Mouse (Mus musculus) frontal cortex, postnatal 25 days (tissue): ENCODE measurements around the gene Cryzl2.

Experiments
- DNase-seq, 2 experiments: peaks; one replicate each; pipeline ENCODE4 v3.0.0; 2022; ENCODE audit warnings: low spot score in 2 of 2

The Cryzl2 gene

DNA sequence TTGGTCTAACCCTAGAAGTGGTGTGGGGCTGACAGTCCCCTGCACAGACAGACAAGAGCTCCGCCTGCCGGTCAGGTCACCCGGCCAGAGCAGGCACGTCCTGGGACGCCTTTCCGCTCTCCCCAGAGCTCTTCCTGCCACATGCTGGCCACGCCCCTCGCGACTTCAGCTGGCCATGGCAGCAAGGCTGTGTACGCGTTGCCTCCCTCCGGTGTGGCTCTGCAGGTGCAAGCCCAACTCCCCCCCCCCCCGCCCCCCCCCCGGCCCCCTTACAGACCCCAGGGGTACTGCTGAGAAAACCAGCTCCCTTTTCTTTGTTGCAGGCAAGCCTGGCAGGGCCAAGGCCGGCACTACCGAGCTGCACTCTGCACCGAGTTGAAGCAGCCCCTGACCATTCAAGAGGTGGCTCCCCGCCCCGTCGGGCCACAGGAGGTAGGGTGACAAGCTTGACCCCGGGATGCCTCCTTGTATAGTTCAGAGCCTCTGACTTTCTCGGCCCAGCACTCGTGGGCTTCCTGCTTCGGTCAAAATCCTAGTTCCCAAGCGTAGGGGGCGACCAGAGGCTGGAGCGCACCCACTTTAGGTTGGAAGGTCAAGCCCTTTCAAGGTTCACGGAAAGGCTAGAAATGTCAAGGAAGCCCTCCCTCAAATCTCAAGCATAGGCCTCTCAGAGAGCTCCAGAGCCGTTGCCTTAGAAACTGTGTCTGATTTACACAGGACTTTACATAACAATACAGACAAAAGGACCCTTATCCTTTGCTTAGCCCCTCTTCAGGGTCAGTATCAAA is at the start of gene Cryzl2:
TSS of gene Cryzl2 (plus strand) at position 157 of the 788 bp plus-strand sequence.
- DNase-seq, result no peak

DNA sequence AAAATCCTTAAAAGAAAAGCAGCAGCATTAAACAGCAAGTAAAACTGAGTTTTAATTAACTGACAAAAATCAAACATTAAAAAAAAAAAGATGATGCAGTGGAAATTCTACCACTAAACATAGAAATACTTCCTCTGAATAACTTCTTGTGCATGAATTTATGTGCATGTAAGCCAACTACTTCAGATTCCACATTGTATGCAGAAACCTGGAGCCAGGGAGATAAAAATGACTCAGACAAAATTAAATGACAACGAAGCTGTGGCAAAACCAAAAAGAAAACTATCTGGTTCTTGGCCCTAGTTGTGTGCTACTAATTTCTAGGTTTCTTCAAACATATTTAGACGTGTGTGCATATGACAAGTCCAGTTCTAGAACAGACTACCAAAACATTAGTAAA is 48.7 kb upstream of the Cryzl2 start:
- no peak for DNase-seq

DNA sequence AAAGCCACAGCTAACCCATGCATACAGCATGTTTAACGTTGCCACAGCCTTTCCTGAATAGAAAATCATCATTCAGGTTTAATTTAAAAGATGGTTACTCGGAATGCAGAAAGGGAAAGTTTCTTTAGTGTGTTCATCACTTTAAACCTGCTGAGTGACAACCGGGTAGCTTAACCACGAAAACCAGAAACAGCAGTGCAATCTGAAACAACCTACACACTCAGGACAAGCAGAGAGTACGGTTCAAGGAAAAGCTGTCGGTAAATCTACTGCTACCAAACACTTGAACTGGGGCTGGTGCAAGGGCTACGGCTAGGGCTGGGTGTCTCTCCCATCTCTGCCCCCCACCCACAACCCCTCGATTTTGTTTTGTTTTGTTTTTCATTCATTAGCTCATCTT is 47.4 kb upstream of the Cryzl2 start:
- no peak for DNase-seq

DNA sequence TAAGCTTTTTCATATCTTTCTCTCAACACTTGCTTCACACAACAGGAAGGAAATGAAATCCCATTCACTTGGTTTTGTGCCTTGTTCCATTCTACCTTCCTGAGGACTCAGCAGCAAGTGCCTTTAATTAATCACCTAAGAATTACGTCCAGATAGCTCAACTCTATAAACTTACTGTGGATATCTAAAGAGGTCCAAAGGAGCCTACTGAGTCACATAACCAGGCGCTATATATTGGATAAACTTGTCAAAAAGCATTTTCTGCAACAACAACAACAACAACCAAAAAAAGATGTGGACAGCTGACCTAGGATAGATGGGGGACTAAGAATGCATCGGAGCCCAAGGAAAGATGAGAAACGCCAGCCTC is 47.1 kb upstream of the Cryzl2 start:
- DNase-seq, result no peak

DNA sequence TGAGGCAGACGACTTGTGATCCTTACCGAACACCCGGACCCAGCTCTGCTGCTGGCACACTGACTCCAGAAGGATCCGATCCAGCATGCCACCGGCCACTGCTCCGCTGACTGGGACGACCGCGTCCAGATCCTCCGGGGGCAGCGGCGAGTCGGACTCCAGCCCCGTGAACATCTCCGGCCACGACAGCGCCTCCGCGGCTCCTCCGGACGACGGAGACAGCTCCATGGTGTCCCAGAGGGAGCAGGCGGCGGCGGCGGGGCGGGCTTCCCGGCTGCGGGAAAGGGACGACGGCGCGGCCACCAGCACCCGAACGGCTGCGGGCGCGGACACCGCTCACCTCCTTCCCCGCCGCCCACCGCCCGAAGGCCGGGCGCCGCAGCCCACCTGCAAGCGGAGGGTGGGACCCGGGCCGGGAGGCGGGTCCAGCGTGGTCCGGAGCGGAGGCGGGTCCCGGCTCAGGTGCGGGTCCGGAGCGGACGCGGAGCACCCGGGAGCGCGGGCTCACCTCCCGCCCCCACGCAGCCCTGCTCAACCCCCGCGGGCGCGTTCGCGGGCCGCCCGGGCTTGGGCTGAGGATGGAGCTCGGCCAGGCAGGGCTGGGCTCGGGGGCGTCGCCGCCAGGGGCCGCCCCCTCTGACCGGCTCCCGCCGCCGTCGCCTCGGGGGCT is 46.5 kb upstream of the Cryzl2 start:
- DNase-seq, result peak; percentile 36 to 37

DNA sequence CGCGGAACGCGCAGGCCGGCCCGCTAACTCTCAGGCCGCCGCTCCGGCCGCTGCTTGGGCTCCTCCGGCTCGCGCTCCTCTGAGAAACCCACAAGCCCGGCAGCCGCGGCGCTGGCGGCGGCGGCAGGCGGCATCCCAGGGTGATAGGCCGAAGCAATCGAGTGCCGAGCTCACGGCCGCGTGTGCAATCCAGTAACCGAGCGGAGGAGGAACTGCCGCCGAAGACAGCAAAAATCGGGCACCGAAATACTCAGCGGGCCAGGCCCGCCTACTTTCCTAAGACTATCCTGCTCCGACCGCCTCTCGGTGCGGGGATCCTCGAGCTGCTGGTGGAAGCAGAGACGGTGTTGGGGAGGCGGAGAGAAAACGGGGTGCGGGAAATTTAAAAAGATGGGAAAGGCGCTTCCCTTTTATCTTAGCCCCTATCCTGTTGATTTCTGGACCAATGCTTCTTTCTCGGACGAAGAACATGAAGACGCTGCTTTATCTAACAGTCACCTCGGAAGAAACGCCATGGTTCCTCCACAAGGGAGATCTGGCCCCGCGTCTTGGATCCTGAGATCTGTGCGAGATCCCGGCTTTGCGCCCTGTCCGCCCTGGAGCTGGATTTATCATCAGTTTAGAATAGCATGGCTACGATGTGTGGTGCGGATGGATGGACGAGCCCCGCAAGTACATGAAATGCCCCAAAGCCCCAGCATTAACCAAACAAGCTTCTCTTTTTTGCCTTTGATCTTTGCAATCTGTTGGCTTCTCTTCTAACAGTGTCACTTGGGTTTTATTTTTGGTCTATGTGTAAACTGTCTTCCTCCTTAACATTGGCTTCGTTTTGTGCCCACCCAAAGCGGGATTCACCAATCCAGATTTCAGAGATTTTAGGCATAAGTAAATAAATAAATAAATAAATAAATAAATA is 45.7 kb upstream of the Cryzl2 start, which contains the start of gene Rasal2:
TSS of gene Rasal2 (minus strand) at position 142 of the 916 bp plus-strand sequence.
- DNase-seq, result peak; percentile 89 to 93

DNA sequence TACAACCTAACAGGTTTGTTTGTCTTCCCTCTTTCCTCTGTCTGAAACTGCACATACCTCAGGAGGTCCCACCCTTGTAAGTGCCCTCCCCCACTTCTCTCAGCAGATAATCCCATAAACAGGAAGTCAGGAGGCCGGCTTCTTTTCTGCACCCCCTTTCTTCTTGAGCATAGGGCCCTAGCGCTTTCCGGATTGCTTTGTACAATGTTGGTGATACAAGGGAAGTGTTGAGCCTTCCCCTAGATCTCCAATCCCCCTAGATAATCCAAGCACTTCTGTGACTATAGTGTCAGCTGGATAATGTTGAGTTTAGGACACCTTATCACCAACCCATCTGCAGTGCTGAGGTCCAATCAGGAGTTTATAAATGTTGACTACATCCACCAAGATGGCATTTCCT is 42.6 kb upstream of the Cryzl2 start:
- DNase-seq, result no peak

DNA sequence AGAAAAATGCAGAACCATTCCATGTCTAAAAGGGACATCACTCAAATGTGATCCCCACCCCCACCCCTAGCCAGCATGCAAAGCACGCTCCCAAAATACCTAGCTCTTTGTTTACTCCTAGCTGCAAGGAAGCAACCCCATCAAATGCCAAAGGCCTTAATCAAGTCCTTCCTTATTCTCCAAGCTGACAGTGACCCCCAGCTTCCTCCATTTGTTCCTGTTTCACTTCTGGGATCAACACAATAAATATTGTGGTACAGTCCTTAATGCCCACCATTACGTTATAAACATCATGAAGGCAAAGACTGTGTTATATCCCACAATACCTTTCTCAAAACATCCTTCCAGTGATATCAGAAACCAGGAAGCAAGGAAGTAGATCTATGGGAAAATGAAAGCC is 41.7 kb upstream of the Cryzl2 start:
- no peak for DNase-seq

DNA sequence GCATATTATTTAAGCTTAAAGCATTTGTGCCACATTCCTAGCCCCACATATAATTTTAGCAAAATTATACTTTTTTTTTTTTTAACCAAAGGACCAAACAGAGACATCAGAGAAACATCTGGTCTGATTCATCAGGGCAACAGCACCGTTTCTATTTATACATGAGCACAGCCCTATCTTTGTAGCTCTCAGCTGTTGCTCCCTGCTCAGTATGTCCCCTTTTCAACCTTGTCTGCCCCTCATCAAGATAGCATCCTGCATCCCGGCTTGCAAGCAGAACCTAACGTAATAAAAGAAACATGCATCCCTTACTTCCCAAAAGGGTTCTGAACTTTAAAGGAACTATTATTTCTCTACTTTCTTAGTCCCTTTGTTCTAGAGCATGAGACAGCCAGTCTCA is 41.0 kb upstream of the Cryzl2 start:
- DNase-seq, result no peak

DNA sequence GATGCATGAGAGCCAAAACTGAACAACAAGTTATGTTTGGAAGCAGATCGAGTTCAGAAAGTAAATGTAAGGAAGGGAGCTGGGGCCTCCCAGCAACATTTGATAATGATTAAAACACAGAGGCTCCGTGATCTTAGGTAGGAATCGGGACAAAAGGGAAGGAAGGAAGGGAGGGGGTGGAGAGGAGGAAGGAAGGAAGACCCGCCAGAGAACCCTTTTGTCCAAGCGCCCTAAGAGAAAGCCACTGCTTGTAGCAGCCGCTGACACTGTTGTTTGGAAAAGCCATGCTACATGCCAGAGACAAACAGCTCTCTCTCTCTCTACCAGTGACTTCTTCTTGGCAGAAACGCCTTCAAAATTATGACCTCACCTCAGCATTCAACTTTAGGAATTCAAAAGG is 40.5 kb upstream of the Cryzl2 start:
- no peak for DNase-seq

DNA sequence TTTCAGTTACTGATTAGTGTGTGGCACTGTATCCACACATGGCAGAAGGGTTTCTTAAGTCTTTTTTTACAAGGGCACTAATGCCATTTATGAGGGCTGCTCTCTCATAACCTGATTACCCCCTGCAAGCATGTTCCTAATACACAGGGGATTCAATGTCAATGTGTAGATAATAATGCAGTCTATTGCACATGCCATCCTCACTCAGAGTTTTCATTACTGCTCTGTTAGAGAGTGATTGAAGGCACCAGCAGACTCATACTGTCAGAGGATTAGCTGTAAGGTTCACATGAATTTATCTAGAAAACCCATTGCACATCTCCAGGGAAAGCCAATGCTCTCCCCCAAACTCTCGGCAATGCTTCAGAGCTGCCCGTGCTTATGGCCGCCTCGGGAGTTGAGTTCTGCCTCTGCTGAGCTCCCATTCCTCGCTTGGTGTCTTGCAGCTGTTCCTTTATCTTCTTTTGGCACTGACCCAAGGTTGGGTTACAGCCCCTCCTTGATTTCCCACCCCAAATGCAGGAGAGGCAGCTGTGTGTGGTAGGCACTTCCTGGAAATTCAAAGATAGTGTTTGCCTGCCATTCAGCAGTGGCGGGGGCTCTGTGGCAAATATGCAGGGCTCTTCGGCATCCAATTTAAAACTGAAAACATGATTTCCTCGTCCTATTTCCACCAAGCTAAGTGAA is 32.5 kb upstream of the Cryzl2 start:
- no peak for DNase-seq

DNA sequence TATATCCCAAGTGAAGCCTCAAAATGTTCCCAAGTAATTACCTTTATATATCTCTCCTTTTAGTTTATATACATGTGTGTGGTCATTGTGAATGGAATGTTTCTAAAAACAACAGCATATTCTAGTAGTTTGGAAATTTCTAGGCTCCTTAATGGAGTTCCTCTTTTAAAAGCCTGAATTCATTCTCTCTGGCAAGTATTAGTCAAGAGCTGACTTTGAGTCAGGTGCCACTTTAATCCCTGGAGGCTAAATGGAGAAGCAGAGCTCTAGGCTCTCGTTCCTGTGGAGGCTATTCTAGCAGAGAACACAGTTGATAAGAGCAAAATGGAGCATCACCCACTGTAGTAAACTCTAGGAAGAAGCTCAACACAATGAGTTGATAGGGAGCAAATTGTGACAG is 31.4 kb upstream of the Cryzl2 start:
- no peak for DNase-seq

DNA sequence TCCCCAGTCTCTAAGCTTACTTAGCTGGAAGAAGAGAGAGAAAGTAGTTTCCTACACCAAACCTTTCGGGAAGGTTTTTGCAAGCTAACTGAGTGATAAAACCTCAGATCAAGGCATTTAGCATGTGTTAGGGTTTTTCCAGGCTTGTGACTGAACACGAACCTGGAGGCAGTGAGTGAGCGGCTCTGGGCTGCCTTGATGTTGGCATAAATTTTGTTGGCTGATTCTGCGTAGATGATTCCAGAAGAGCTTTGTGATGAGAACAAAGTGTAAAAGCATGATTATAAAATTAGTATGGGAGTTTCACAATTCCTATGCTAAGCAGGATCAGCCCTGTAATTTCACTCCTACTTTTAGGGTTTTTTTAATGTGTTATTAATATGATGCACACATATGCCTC is 30.8 kb upstream of the Cryzl2 start:
- DNase-seq, result no peak

DNA sequence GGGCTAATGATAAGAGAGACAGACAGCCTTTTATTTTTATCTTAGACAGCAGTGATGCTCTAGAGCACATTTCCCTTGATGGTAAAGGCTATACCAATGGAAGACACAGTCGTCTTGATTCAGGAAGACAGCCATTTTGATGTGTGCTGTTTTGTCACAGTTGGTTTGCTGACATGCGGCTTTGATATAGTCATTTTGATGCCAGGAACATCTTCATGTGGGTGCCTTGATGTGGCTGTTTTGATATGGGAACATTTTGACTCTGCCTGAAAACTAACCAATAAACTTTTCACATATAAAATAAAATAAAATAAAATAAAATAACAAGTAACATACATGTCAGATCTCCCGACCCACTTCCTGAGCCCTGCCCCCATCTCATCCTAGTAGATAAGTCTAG is 30.0 kb upstream of the Cryzl2 start:
- no peak for DNase-seq

DNA sequence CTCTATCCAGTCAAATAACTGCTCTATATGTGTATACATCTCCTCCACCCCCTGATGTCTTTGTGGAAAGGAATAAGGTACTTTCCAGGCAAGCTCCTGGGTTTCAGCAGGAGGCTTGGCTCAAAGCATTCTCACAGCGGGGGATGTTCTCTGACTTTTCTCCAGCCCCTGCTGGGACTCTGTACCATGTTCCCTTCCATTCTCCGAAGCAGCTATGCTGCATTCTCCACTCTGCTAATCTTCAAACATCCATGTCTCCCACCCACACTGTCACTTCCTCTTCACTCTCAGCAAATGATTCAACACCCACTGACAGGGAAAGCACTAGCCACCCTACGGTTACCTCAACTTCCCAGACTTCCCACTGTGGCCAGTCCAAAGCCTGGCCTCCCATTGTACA is 25.1 kb upstream of the Cryzl2 start:
- DNase-seq, result no peak

DNA sequence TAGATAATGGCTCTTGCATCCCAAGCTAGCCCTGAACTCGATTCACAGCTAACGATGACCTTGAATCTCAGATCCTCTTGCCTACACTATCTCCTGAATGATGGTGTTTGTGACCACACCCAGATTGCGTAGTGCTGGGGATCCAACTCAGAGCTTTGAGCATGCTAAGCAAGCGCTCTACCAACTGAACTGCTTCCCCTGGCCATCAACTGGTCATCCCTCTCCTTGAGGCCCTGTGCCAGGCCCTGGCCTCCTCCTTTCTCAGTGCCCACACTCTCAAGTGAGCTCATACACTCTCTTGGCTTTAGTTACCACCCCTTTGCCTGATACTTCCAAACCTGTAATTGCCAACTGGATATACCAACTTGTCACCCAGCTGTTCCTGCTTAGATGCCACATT is 24.0 kb upstream of the Cryzl2 start:
- no peak for DNase-seq

DNA sequence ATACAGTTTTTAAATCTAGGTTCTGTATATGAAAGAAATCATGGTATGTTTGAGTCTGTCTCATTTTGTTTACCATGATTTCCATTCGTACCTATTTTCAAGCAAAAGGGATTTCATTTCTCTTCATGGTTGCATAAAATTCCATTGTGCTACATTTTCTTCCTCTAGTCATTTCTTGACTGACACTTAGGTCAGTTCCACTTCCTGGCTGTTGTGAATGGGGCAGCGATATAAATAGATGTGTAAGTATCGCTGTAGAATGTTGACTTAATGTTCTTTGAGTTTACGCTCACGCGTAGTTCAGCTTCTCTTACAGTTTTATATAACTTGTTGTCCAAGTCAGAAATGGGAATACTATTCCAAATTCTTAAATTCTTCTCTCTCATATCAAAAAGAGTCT is 22.5 kb upstream of the Cryzl2 start:
- no peak for DNase-seq

DNA sequence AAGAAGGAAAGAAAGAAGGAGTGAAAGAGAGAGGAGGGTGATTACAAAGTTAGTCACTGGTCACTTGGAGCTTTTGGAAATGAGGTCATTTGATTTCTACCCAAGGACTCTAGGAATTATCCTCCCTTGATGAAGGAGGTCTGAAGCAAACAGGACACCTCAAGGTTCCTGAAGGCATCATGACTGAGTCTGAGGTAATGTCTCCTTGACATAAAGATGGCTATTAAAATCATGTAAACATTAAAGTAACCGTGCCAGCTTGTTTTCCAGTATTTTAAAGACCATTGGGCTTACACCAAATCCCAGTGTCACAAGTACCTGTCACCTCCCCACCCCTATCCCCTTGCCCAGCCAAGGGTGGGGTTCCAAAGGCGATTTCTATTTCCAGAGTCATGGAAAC is 20.1 kb upstream of the Cryzl2 start:
- no peak for DNase-seq

DNA sequence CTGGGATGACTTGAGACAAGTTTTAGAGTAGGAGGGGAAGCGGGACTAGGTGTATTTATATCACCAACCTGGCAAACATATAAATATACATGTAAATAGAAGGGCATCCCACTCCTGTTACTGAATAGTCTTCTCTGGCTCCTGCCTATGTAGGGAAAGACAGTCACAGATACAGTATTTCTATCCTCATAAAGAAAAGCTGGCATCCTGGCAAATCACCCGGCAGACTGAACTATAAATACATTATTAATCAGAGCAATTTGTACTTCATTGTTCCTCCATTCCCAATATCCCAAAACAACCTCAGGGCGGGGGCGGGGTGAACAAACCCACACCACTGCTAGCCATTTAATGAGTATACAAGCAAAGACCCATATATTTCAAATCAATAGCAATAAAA is 19.3 kb upstream of the Cryzl2 start:
- no peak for DNase-seq

DNA sequence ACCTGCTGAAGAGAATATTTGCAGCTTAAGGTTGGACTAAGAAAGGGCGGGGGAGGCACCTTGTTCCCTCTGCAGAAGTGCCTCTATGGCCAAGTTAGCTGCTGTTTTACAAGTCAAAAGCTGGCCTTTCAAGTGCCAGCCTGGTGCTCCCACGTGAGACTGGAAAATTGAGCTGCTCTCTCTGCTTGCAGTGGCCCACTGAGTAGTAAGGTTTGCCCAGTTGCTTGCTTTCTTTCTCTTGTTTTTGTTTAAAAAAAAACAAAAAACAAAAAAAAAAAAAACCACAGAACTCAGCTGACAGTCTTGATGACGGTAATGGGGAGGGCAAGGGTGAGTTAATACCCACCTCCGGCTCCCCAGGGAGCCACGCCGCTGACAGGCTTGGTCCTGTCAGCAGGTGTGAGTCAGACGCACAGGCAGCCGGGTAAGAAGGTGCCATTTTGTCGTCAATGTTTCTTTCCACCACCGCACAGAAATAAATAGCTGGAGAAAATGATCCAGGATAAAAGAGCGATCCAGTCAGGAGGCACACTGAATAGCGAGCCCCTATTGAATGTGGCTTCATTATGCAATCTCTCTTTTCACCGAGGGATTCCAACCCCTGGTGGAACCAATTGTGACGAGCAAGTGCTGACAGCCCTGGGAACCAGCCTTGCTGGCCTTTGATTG is 18.3 kb upstream of the Cryzl2 start:
- no peak for DNase-seq

DNA sequence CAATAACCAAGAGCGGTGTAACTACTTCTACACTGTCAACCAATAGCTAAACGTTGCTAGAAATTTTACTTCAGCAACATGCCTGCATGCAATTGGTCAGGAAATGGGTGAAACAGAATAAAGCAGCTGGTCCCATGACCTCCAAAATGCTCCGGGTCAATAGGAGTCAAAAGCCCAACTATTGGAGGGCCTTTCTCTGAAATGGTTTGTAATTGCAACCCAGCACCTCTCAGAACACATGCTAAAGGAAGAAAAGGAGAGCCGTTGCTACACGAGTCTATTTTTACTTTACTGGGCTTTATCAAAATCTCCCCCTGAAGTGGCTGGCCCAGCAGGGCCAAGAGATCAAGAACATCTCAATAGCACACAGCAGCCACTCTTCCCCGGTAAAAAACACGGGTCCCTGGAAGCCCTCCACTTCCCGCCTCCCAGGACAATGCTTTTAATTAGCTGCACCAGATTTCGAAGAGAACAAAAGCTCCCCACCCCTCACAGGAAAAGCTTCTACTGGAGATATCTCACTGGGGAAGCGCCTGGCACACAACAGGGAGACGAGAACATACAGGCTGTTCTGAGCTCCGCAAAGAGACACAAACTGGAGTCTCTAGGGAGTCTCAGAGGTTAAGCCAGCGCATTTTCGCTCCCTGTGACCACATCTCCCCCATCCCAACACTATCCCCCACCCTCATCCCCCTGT is 15.2 kb upstream of the Cryzl2 start:
- peak in 1 of 2 experiments; percentile 22 for DNase-seq
